Mouse (Mus musculus): Measurements from ENCODE around the gene Cebpz. TPM values are rescaled to one million over a fixed set of nuclear protein-coding genes. Genes with fewer than 3 reads are reported as not detected.

Gene Cebpz
- polyA plus RNA-seq (2015; fragmentation: Nextera tagmentation; extraction: Ambion mirVana): 30.8 and 36.0 TPM in 2 replicates

GRCm38 (mm10) chr17:78936466-78937228 lies at the start of gene Cebpz, which contains the start of gene Ndufaf7:
Cebpz (minus strand) TSS chr17:78937066.
Ndufaf7 (plus strand) TSS chr17:78937136.
- WGBS: under 1% methylated on average over 45 of the region's 45 CpGs
- Histone ChIP-seq H3K9ac (ENCODE audit: low read depth, low read length) (peak within 1 kb of the TSS; percentile 68), H3K27ac (ENCODE audit: low read depth, low read length) (peak within 1 kb of the TSS; percentile 9; the same call in 1 of the 2 replicates), H3K4me2 (replicated peaks; ENCODE audit: low read depth) (peak within 1 kb of the TSS; percentile 78), H3K27me3 (replicated peaks; ENCODE audit: control insufficient read depth, insufficient read depth, low read length) (no peaks in the 10 kb centered on the region), H3K4me1 (replicated peaks; ENCODE audit: control insufficient read depth, insufficient read depth, low read length) (no peaks in the 10 kb centered on the region), H3K36me3 (ENCODE audit: control insufficient read depth, insufficient read depth) (peaks cover 35% of the 10 kb centered on the region), H3K9me3 (ENCODE audit: control insufficient read depth) (no peaks in the 10 kb centered on the region), H3K4me3 (ENCODE audit: low read depth, low read length) (peak within 1 kb of the TSS; percentile 61)
- TF ChIP-seq CTCF (IDR thresholded peaks at IDR 0.05; ENCODE audit: low read depth): no peak
- ATAC-seq: peak; percentile 100

DNA sequence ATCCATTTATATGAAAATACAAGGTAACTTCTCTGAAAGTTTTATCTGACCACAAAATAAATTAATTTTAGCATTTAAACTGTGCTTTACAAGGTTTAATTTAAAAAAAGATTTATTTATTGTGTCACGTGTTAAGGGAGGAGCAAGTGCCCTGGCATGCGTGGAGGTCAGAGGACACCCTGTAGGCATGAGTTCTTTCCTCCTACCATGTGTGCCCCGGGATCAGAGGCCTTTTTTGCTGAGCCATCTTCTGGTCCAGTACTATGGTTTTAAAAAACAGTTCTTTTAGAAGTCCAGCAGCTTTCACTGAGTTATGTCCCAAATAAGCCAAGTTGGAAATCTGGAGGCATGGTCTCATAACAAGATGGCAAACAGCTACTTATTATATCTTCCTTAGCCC lies 46.9 kb upstream of the Cebpz start:
- ATAC-seq: no peak
- Histone ChIP-seq H3K4me3 (ENCODE audit: low read depth, low read length) (no peak overlapping the region), H3K4me2 (replicated peaks; ENCODE audit: low read depth) (no peak overlapping the region), H3K4me1 (replicated peaks; ENCODE audit: control insufficient read depth, insufficient read depth, low read length) (no peaks in the 10 kb centered on the region), H3K9ac (ENCODE audit: low read depth, low read length) (no peak overlapping the region), H3K36me3 (ENCODE audit: control insufficient read depth, insufficient read depth) (peaks cover 10% of the 10 kb centered on the region), H3K27ac (ENCODE audit: low read depth, low read length) (no peak overlapping the region), H3K27me3 (replicated peaks; ENCODE audit: control insufficient read depth, insufficient read depth, low read length) (no peaks in the 10 kb centered on the region), H3K9me3 (ENCODE audit: control insufficient read depth) (no peaks in the 10 kb centered on the region)
- 86% methylated on average over 3 of the region's 3 CpGs for WGBS
- no peak for TF ChIP-seq CTCF (IDR thresholded peaks at IDR 0.05; ENCODE audit: low read depth)

- no peaks in the 10 kb centered on the region for H3K9me3 ChIP-seq (ENCODE audit: control insufficient read depth)
- no peak overlapping the region for H3K4me3 ChIP-seq (ENCODE audit: low read depth, low read length)
- no peaks in the 10 kb centered on the region for H3K4me1 ChIP-seq (replicated peaks; ENCODE audit: control insufficient read depth, insufficient read depth, low read length)
- H3K27me3 ChIP-seq (replicated peaks; ENCODE audit: control insufficient read depth, insufficient read depth, low read length): no peaks in the 10 kb centered on the region
- H3K4me2 ChIP-seq (replicated peaks; ENCODE audit: low read depth): no peak overlapping the region
- H3K9ac ChIP-seq (ENCODE audit: low read depth, low read length): no peak overlapping the region
- no peak for ATAC-seq
- peaks cover 10% of the 10 kb centered on the region for H3K36me3 ChIP-seq (ENCODE audit: control insufficient read depth, insufficient read depth)
- H3K27ac ChIP-seq (ENCODE audit: low read depth, low read length): no peak overlapping the region
- TF ChIP-seq CTCF (IDR thresholded peaks at IDR 0.05; ENCODE audit: low read depth): peak; percentile 24; the same call in 1 of the 2 replicates
- 93% methylated on average over 8 of the region's 8 CpGs for WGBS
Observed at GRCm38 (mm10) chr17:78983166-78983565, 46.3 kb upstream of the Cebpz start.

GRCm38 (mm10) chr17:78968500-78968899 lies 31.6 kb upstream of the Cebpz start:
- Histone ChIP-seq H3K27ac (ENCODE audit: low read depth, low read length) (no peak overlapping the region), H3K4me1 (replicated peaks; ENCODE audit: control insufficient read depth, insufficient read depth, low read length) (no peaks in the 10 kb centered on the region), H3K4me3 (ENCODE audit: low read depth, low read length) (no peak overlapping the region), H3K27me3 (replicated peaks; ENCODE audit: control insufficient read depth, insufficient read depth, low read length) (no peaks in the 10 kb centered on the region), H3K4me2 (replicated peaks; ENCODE audit: low read depth) (no peak overlapping the region), H3K36me3 (ENCODE audit: control insufficient read depth, insufficient read depth) (peaks cover 23% of the 10 kb centered on the region; the same call in 1 of the 2 replicates), H3K9me3 (ENCODE audit: control insufficient read depth) (no peaks in the 10 kb centered on the region), H3K9ac (ENCODE audit: low read depth, low read length) (no peak overlapping the region)
- ATAC-seq: no peak
- 75% methylated on average over 3 of the region's 3 CpGs for WGBS
- TF ChIP-seq CTCF (IDR thresholded peaks at IDR 0.05; ENCODE audit: low read depth): no peak

DNA sequence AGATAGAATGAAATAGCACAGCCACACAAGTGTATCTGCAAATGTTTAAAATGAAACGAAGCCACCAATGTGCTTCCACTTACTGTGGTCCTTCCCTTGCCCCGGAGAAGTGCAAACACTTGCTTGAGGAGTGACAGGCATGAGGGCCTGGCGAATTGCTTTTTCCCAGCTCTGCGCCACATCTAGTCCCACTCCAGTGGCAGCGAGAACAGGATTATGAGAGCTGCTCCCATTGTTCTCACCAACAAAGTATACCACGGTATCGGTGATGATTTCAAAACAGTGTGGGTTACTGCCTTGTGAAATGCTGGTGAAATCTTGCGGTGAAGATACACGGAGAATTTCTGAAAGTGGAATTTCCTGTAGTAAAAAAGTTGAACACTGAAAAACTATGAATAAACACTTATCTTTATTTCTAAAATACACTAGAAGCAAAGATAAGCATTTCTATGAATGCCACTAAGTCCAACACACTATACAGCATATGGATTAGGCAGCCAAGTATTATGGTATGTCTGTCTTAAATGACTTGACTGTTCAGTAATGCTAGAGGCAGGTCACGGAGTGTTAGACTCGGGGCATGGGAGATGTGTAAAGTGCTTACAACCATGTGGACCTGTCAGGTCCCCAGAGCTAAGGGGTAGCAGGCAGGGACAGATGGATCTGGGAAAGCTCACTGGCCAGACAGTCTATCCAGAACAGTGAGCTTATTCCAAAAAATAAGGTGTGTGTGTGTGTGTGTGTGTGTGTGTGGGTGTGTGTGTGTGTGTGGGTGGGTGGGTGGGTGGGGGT lies 29.4 kb upstream of the Cebpz start:
- Histone ChIP-seq H3K27me3 (replicated peaks; ENCODE audit: control insufficient read depth, insufficient read depth, low read length) (no peaks in the 10 kb centered on the region), H3K36me3 (ENCODE audit: control insufficient read depth, insufficient read depth) (peaks cover 25% of the 10 kb centered on the region; the same call in 1 of the 2 replicates), H3K9ac (ENCODE audit: low read depth, low read length) (no peak overlapping the region), H3K4me2 (replicated peaks; ENCODE audit: low read depth) (no peak overlapping the region), H3K27ac (ENCODE audit: low read depth, low read length) (no peak overlapping the region), H3K4me3 (ENCODE audit: low read depth, low read length) (no peak overlapping the region), H3K4me1 (replicated peaks; ENCODE audit: control insufficient read depth, insufficient read depth, low read length) (no peaks in the 10 kb centered on the region), H3K9me3 (ENCODE audit: control insufficient read depth) (no peaks in the 10 kb centered on the region)
- WGBS: 90% methylated on average over 11 of the region's 11 CpGs
- TF ChIP-seq CTCF (IDR thresholded peaks at IDR 0.05; ENCODE audit: low read depth): no peak
- no peak for ATAC-seq

- Histone ChIP-seq H3K4me1 (replicated peaks; ENCODE audit: control insufficient read depth, insufficient read depth, low read length) (no peaks in the 10 kb centered on the region), H3K36me3 (ENCODE audit: control insufficient read depth, insufficient read depth) (peaks cover 30% of the 10 kb centered on the region; the same call in 1 of the 2 replicates), H3K4me3 (ENCODE audit: low read depth, low read length) (no peak overlapping the region), H3K9me3 (ENCODE audit: control insufficient read depth) (no peaks in the 10 kb centered on the region), H3K27me3 (replicated peaks; ENCODE audit: control insufficient read depth, insufficient read depth, low read length) (no peaks in the 10 kb centered on the region), H3K4me2 (replicated peaks; ENCODE audit: low read depth) (no peak overlapping the region), H3K27ac (ENCODE audit: low read depth, low read length) (no peak overlapping the region), H3K9ac (ENCODE audit: low read depth, low read length) (no peak overlapping the region)
- ATAC-seq: no peak
- WGBS: 88% methylated on average over 1 of the region's 1 CpGs
- no peak for TF ChIP-seq CTCF (IDR thresholded peaks at IDR 0.05; ENCODE audit: low read depth)
Observed at GRCm38 (mm10) chr17:78964387-78964786, 27.5 kb upstream of the Cebpz start.

Measured in intestine, postnatal 0 days (tissue).